Mouse (Mus musculus) CH12.LX (cell line): ENCODE measurements around the gene Gpcpd1.

Experiments used
- BHLHE40 ChIP-seq: IDR thresholded peaks from 2 replicates; pipeline ENCODE4 v1.6.1; 2011; ENCODE audit warnings: mild to moderate bottlenecking, low read depth, low read length, improper control_type of control experiment
- CHD1 ChIP-seq: IDR thresholded peaks from 2 replicates; pipeline ENCODE4 v1.6.1; 2012; ENCODE audit warnings: low read depth, low read length, improper control_type of control experiment, inconsistent platforms
- CTCF ChIP-seq, 2 experiments: IDR thresholded peaks in 1 of 2; conservative IDR thresholded peaks in 1 of 2; 2 replicates each; pipeline ENCODE4 v1.5.1; 2011 to 2012; ENCODE audit warnings: low read depth in 2 of 2, low read length in 2 of 2, improper control_type of control experiment in 1 of 2, inconsistent platforms in 1 of 2, mild to moderate bottlenecking in 1 of 2, moderate library complexity in 1 of 2
- ELF1 ChIP-seq: IDR thresholded peaks from 2 replicates; pipeline ENCODE4 v1.6.1; 2014; ENCODE audit warnings: low read depth, mild to moderate bottlenecking, inconsistent platforms, low read length, improper control_type of control experiment
- EP300 ChIP-seq: IDR thresholded peaks from 2 replicates; pipeline ENCODE4 v1.6.1; 2011; ENCODE audit warnings: low read length, improper control_type of control experiment
- GABPA ChIP-seq: IDR thresholded peaks from 2 replicates; pipeline ENCODE4 v1.6.1; 2012; ENCODE audit warnings: low read depth, low read length, improper control_type of control experiment, inconsistent platforms; ENCODE audit not compliant: insufficient replicate concordance
- MAFK ChIP-seq: IDR thresholded peaks from 2 replicates; pipeline ENCODE4 v1.6.1; 2011; ENCODE audit warnings: low read length, improper control_type of control experiment; ENCODE audit not compliant: insufficient replicate concordance
- MEF2A ChIP-seq: IDR thresholded peaks from 2 replicates; pipeline ENCODE4 v1.6.1; 2014; ENCODE audit warnings: low read depth, mild to moderate bottlenecking, inconsistent platforms, low read length, improper control_type of control experiment, borderline replicate concordance
- POLR2A ChIP-seq: IDR thresholded peaks from 2 replicates; pipeline ENCODE4 v1.6.1; 2011; ENCODE audit warnings: low read depth, mild to moderate bottlenecking, improper control_type of control experiment, low read length
- SMC3 ChIP-seq: IDR thresholded peaks from 2 replicates; pipeline ENCODE4 v1.6.1; 2011; ENCODE audit warnings: low read depth, low read length, improper control_type of control experiment
- TBP ChIP-seq: conservative IDR thresholded peaks from 2 replicates; pipeline ENCODE4 v1.6.1; 2011; ENCODE audit warnings: low read depth, low read length, improper control_type of control experiment
- TCF12 ChIP-seq: IDR thresholded peaks from 2 replicates; pipeline ENCODE4 v1.6.1; 2014; ENCODE audit warnings: low read depth, mild to moderate bottlenecking, inconsistent platforms, low read length, improper control_type of control experiment
- ZC3H11A ChIP-seq: IDR thresholded peaks from 2 replicates; pipeline ENCODE4 v1.6.1; 2012; ENCODE audit warnings: low read depth, mild to moderate bottlenecking, inconsistent platforms, low read length, improper control_type of control experiment
- ZNF384 ChIP-seq: IDR thresholded peaks from 2 replicates; pipeline ENCODE4 v1.6.1; 2012; ENCODE audit warnings: low read depth, low read length, improper control_type of control experiment, inconsistent platforms

- TF ChIP-seq BHLHE40 (no peak), POLR2A (no peak), EP300 (no peak), ZNF384 (no peak), ELF1 (no peak), GABPA (no peak), ZC3H11A (no peak), SMC3 (no peak), TBP (no peak), CHD1 (no peak), CTCF (conservative IDR thresholded peaks at IDR 0.05 in 1 of 2, IDR thresholded peaks at IDR 0.05 in 1 of 2; ENCODE audit: low read depth in 2 of 2, low read length in 2 of 2) (no peak), MAFK (no peak), TCF12 (no peak), MEF2A (no peak)
Measured at GRCm38 (mm10) chr2:132582227-132582626, 5.3 kb downstream of the Gpcpd1 start.
